Mouse (Mus musculus): ENCODE data around the gene Apol6. TPM values are rescaled to one million over a fixed set of nuclear protein-coding genes. Genes with fewer than 3 reads are reported as not detected.

Gene Apol6
- 1.2 TPM for polyA plus RNA-seq (2014; fragmentation: Illumina TruSeq; extraction: RNeasy Lipid Tissue Mini Kit (QIAGEN cat#74804))

GRCm38 (mm10) chr15:77044597-77045320, at the start of gene Apol6:
Apol6 (plus strand) TSS chr15:77044729.

GRCm38 (mm10) chr15:77050570-77050969, 6.0 kb downstream of the Apol6 start, which contains the start of gene Mb:
Mb (minus strand) TSS chr15:77050670.

Other genes starting within 250 kb of the Apol6 start
- gene Zfp251, start 173.3 kb upstream of the Apol6 start, polyA plus RNA-seq (2014; fragmentation: Illumina TruSeq; extraction: RNeasy Lipid Tissue Mini Kit (QIAGEN cat#74804)): 18.2 TPM
- gene Zfp7, start 165.5 kb upstream of the Apol6 start, polyA plus RNA-seq (2014; fragmentation: Illumina TruSeq; extraction: RNeasy Lipid Tissue Mini Kit (QIAGEN cat#74804)): 3.8 TPM
- not detected for gene Gm49527, start 165.4 kb upstream of the Apol6 start, polyA plus RNA-seq (2014; fragmentation: Illumina TruSeq; extraction: RNeasy Lipid Tissue Mini Kit (QIAGEN cat#74804))
- 4.0 TPM for gene Zfp647, start 119.3 kb upstream of the Apol6 start, polyA plus RNA-seq (2014; fragmentation: Illumina TruSeq; extraction: RNeasy Lipid Tissue Mini Kit (QIAGEN cat#74804))
- 2.4 TPM for gene 1110038F14Rik, start 96.2 kb upstream of the Apol6 start, polyA plus RNA-seq (2014; fragmentation: Illumina TruSeq; extraction: RNeasy Lipid Tissue Mini Kit (QIAGEN cat#74804))
- not detected for gene Mb, start 5.9 kb downstream of the Apol6 start, polyA plus RNA-seq (2014; fragmentation: Illumina TruSeq; extraction: RNeasy Lipid Tissue Mini Kit (QIAGEN cat#74804))